Mouse (Mus musculus): ENCODE measurements at regions not wholly inside any gene's neighbourhood (a gene's known extent, or its start where the extent isn't known, plus 50 kb on each side); places are given as distances from the start of the nearest gene placed in this dataset.

DNA sequence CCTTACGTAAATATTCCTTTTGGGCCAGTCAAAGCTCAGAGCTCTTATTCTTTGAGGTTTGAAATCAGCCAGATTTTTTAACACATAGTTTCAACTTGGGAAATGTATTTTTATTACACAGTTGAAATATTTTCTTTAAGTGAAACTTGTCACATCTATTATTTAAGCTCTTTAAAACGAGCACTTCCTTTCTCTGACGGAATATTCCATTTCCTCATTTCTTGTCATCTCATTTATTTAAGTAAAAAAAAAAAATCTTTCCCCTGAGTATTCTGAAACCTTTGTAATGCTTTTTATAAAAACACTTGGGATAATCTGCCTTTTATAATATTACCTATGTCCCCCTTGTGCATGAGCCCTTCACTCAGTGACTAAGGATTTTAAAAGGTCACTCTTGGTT, 81.8 kb upstream of the Pde3a start:
- no peaks in the 10 kb centered on the region for H3K36me3 ChIP-seq
- H3K4me3 ChIP-seq, result no peak overlapping the region
- WGBS, result 76% methylated on average over 3 of the region's 3 CpGs

DNA sequence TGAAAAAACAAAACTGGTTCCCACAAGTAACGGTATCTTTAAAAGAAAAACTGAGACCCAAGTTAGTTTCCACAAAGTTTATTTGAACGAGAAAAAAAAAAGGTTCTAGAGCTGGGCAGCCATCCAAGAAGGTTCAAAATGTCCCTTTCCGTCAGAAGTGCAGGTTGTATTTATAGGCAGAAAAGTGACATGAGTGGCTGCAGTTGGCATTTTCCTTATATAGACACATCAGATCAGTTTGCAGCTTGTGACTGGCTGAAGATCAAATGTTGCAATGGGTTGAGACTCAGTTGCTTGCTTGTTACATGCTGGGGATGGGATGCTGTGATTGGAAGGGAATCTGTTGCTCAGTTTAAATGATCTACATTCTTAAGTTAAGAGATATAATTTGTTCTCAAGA, 80.7 kb upstream of the Pde3a start:
- no peaks in the 10 kb centered on the region for H3K4me1 ChIP-seq (replicated peaks)
- H3K4me3 ChIP-seq, result no peak overlapping the region
- H3K27me3 ChIP-seq, result no peaks in the 10 kb centered on the region
- no peak overlapping the region for H3K9ac ChIP-seq
- no peaks in the 10 kb centered on the region for H3K36me3 ChIP-seq
- H3K9me3 ChIP-seq, result no peaks in the 10 kb centered on the region
- ATAC-seq (ENCODE audit: low FRiP score, low read depth), result no peak
- H3K4me2 ChIP-seq, result no peak overlapping the region
- 67% methylated on average over 3 of the region's 3 CpGs for WGBS
- H3K27ac ChIP-seq (replicated peaks), result no peak overlapping the region

More for the DNA sequence above, 81.8 kb upstream of the Pde3a start:
- Histone ChIP-seq H3K27me3 (no peaks in the 10 kb centered on the region), H3K9me3 (no peaks in the 10 kb centered on the region), H3K4me2 (no peak overlapping the region), H3K27ac (replicated peaks) (no peak overlapping the region), H3K9ac (no peak overlapping the region), H3K4me1 (replicated peaks) (no peaks in the 10 kb centered on the region)
- ATAC-seq (ENCODE audit: low FRiP score, low read depth), result no peak

DNA sequence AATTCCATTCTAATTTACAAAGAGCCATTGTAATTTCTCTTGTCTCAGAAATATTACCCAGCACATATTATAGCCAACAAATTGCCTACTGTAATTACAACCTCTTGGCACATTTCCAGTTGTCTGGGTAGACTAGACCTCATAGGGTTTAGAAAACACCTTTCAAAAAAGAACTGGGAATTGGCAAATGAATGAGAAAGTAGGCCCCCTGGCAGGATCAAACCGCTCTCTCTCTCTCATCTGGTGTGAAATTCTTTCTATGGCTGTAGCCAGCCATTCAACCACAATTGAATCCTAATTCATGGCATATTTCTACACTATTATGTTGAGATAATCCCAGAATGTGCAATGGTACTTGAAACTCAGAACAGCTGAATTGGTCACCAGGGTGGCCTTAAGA, 65.3 kb upstream of the Pde3a start:
- 31% methylated on average over 1 of the region's 1 CpGs for whole genome bisulfite sequencing
- H3K27me3 ChIP-seq, result no peaks in the 10 kb centered on the region
- no peaks in the 10 kb centered on the region for H3K9me3 ChIP-seq
- H3K27ac ChIP-seq (replicated peaks), result no peak overlapping the region
- no peak overlapping the region for H3K4me3 ChIP-seq
- H3K4me1 ChIP-seq (replicated peaks), result no peaks in the 10 kb centered on the region
- H3K36me3 ChIP-seq, result no peaks in the 10 kb centered on the region
- H3K4me2 ChIP-seq, result no peak overlapping the region
- H3K9ac ChIP-seq, result no peak overlapping the region
- peak; percentile 42; the same call in 1 of the 2 replicates for ATAC-seq (ENCODE audit: low FRiP score, low read depth)

DNA sequence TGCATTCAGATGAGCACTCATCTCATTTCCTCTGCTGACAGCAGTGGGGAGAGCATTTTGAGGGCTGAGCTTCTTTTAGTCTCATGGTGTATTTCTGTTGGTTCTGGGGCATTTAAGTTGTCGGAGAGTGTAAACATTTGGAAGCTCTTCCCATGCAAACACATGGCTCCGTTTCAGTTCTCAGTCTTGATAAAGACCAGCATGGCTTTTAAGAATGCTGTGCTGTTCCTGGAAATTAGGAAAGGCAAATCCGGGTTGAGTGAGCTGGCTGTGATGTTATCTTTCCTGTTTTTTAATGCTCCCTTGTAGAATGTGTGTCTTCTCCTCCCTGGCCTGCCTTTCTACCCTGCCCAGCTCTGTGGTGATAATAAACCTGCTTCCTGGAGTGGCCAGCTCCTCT, 61.0 kb upstream of the Pde3a start:
- Histone ChIP-seq H3K36me3 (no peaks in the 10 kb centered on the region), H3K4me1 (replicated peaks) (no peaks in the 10 kb centered on the region), H3K9ac (no peak overlapping the region), H3K4me2 (no peak overlapping the region), H3K27me3 (no peaks in the 10 kb centered on the region), H3K4me3 (no peak overlapping the region), H3K9me3 (no peaks in the 10 kb centered on the region), H3K27ac (replicated peaks) (no peak overlapping the region)
- no peak for ATAC-seq (ENCODE audit: low FRiP score, low read depth)
- WGBS, result 87% methylated on average over 3 of the region's 3 CpGs

DNA sequence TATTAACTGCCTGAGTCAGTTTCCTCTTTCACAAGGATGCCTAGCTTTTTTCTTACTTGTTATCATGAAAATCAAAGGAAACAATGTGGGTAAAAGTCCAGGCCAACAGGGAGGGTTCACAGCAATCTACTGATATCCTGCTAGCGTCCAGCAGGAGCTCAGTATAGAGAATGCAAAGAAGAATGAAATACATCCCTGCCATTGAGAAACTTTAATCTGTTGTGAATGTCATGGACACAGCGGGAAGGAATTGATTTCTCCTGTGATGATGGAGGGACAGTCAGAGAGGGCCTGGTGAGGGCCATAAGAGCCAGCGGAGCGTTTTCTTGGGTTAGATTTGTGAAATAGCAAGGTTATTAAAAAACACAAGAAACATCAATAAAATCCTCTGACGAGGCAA, 60.0 kb upstream of the Pde3a start:
- no peak overlapping the region for H3K27ac ChIP-seq (replicated peaks)
- H3K4me1 ChIP-seq (replicated peaks), result no peaks in the 10 kb centered on the region
- no peak for ATAC-seq (ENCODE audit: low FRiP score, low read depth)
- no peaks in the 10 kb centered on the region for H3K27me3 ChIP-seq
- WGBS, result 60% methylated on average over 5 of the region's 5 CpGs
- no peak overlapping the region for H3K4me3 ChIP-seq
- H3K9me3 ChIP-seq, result no peaks in the 10 kb centered on the region
- no peak overlapping the region for H3K9ac ChIP-seq
- H3K36me3 ChIP-seq, result no peaks in the 10 kb centered on the region
- no peak overlapping the region for H3K4me2 ChIP-seq

DNA sequence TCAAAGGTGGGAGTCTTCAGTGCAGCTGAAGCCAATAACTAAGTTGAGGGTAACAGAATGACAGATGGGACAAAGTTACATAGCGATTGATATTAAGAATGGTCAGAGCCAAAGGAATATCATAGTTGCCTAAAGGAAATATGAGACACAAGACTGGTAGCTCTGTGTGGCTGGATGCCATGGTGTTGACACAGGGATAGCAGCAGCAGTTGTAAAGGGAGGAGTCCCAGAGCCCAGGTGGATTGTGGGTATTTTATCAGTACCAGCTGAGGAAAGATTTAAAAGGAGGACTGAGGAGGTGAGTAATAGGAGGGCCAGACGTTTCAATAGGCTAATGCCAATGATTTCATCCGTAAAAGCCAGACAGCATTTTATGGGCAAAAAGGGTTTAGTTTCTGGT, 59.4 kb upstream of the Pde3a start:
- no peaks in the 10 kb centered on the region for H3K36me3 ChIP-seq
- no peak overlapping the region for H3K4me2 ChIP-seq
- H3K27me3 ChIP-seq, result no peaks in the 10 kb centered on the region
- H3K27ac ChIP-seq (replicated peaks), result no peak overlapping the region
- ATAC-seq (ENCODE audit: low FRiP score, low read depth), result no peak
- 89% methylated on average over 3 of the region's 3 CpGs for WGBS
- H3K4me3 ChIP-seq, result no peak overlapping the region
- H3K9me3 ChIP-seq, result no peaks in the 10 kb centered on the region
- H3K9ac ChIP-seq, result no peak overlapping the region
- H3K4me1 ChIP-seq (replicated peaks), result no peaks in the 10 kb centered on the region

DNA sequence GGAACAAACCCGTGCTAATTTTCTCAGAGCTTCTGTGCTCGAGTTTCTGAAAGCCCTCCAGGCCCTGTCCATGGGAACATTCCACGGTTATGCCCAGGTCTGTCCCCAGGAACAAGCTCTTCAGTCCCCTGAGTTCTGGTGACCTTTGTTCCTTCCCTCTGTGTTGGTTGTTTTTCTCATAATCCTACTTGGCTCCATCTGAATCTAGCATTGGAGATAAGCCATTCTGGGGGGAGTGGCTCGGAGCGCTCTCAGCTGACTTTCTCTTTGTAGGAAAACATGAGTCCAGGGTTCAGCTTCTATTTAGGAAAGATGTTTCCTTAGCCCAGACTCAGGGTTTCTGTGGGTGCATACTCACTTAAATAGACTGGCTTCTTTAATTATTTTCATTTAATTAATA, 58.7 kb upstream of the Pde3a start:
- Histone ChIP-seq H3K4me3 (no peak overlapping the region), H3K4me2 (no peak overlapping the region), H3K27ac (replicated peaks) (no peak overlapping the region), H3K9me3 (no peaks in the 10 kb centered on the region), H3K4me1 (replicated peaks) (no peaks in the 10 kb centered on the region), H3K36me3 (no peaks in the 10 kb centered on the region), H3K27me3 (no peaks in the 10 kb centered on the region), H3K9ac (no peak overlapping the region)
- WGBS, result 83% methylated on average over 5 of the region's 5 CpGs
- no peak for ATAC-seq (ENCODE audit: low FRiP score, low read depth)

DNA sequence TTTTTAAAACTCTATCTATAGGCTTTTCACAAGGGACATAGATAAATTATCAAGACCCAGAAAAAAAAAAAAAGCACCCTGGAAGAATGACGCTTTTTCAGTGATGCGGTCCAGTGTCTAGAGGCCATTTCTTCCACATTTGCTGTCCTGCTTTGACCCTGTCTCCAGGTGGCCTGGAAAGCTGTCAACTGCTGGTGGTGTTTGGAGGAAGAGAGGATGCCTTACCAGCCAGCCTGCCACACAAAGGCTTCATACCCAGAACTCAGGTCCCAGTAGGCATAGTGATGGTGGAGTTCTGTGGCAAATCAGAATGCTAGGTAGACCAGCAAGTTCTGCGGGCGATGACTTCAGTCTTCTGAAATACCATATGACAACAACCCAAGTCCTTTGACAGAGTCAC, 51.6 kb upstream of the Pde3a start:
- H3K4me2 ChIP-seq, result no peak overlapping the region
- H3K27me3 ChIP-seq, result no peaks in the 10 kb centered on the region
- H3K4me3 ChIP-seq, result no peak overlapping the region
- no peak for ATAC-seq (ENCODE audit: low FRiP score, low read depth)
- no peaks in the 10 kb centered on the region for H3K9me3 ChIP-seq
- H3K27ac ChIP-seq (replicated peaks), result no peak overlapping the region
- H3K36me3 ChIP-seq, result no peaks in the 10 kb centered on the region
- H3K4me1 ChIP-seq (replicated peaks), result no peaks in the 10 kb centered on the region
- H3K9ac ChIP-seq, result no peak overlapping the region
- 93% methylated on average over 4 of the region's 4 CpGs for WGBS
